Mouse (Mus musculus): ENCODE measurements around the gene Fam151a.
A peak's percentile ranks its signal among the peaks of the same experiment; 100 is the strongest.
"Not testable (repeated sequence)": the region's sequence is repeated elsewhere in the genome, so short reads cannot be mapped to it uniquely, and the experiment has no call there.

Gene Fam151a

DNA sequence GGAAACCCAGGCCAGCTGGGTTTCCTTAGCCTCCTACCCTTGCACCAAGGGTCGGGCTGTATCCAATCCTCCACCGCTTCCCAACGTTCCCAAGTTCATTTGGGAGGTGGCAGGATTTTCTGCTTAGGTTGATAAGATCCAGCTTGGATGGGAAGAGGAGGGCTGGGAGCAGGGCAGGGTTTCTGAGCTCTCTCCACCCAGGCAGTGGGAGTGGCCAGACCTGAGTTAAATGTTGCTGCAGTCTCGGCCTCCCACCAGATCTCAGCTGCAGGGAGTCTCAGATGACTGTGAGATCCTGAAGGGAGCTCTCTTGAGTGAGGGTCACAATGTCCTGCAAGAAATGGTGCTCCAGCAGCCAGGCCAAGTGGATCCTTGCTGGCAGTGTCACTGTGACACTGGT, at the start of gene Fam151a:
Gene Fam151a, plus strand, starts transcription at position 254 of the 400 bp plus-strand sequence.
- DNase-seq, result no peak

DNA sequence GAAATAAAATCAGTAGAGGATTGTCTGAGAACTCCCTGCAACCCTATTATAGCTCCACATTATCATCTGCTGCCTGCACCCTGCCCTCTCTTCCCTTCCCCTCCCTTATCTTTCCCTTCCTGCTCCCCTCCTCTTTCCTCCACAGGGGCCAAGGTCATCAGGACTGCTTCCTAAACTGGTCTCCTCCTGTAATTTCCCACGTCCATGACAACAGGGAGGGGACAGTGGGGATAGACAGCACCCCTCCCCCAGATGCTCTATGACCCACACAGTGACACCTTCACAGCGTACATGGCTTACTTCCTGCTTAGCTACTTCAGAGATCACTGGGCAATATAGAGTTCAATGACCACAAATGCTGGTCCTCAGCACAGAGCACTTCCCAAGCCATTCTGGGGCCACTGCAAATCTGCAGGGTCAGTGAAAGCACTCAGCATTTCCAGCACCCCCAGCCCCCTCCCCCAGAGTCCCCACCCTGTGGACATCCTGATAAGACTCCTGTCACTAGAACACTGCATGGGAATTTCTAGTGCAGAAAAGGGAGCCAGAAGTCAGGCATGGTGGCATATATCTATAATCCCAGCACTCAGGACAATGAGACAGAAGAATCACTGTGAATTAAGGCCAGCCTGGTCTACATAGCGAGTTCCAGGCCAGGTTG, 44.9 kb upstream of the Fam151a start:
- no peak for DNase-seq

DNA sequence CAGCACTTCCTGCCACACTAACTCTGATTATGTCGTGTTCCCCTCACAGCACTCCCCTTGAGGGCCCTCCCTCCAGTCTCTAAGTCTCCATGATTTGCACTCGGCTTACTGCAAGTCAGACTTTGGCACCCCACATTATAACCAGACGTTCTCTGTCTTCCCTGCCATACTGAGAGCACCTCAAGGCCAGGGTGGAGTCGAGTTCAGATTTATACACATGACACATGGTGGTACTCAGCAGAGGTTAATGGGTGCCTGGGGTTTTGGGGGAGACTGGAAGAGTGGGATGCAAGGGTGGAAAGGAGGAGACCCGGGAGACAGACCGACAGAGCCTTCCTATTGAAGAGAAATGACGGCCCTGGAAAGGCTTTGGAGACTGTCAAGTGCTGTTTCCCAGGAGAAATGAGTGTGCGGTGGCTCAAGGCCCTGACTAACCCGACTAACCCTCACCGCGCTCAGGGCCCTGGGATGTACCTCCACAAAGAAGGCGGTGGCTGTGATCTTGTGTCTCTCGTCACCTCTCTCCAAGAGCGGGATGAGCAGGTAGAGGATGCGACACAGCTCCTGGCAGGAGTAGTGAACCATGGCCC, 39.8 kb upstream of the Fam151a start:
- no peak for DNase-seq

GRCm38 (mm10) chr4:106699989-106700388, 33.7 kb upstream of the Fam151a start:
- DNase-seq, result peak; percentile 44

DNA sequence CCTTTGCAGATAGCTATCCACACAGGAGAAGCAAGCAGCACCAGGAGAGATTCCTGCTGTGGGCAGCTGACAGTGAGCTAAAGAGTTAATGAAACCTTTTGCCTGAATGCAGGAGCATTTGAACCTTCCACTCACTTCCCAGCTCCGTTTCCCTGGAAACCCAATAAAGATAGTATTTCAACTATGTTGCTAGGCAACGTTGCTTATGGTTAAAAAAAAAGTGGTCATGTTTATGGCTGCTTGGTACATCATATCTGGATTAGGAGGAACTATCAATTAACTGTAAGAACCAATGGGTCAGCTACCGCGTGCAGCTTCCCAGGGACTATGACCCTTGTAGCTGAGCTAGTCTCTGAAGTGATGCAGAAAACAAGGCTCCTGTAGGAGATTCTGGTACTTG, 32.9 kb upstream of the Fam151a start:
- no peak for DNase-seq

DNA sequence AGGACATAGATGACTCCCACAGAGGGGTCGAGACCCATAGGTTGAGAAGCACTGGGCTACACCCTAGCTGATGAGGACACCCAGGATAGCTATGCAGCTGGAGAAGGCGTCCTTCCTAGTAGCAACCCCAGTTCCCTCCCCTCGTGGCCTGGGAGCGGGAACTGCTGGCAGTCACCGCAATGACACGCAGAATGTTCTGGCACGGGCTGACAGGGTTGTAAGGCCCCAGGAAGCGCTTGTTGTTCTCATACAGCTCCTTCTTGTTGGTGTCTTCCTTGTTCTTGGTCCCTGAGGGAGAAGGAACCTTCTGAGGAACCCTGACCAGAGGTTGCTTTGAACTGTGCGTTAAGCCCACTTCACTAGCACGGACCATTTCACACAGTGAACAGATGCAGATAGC, 29.7 kb upstream of the Fam151a start:
- no peak for DNase-seq

- peak; percentile 76 for DNase-seq
Observed at GRCm38 (mm10) chr4:106704416-106704815, 29.3 kb upstream of the Fam151a start.

DNA sequence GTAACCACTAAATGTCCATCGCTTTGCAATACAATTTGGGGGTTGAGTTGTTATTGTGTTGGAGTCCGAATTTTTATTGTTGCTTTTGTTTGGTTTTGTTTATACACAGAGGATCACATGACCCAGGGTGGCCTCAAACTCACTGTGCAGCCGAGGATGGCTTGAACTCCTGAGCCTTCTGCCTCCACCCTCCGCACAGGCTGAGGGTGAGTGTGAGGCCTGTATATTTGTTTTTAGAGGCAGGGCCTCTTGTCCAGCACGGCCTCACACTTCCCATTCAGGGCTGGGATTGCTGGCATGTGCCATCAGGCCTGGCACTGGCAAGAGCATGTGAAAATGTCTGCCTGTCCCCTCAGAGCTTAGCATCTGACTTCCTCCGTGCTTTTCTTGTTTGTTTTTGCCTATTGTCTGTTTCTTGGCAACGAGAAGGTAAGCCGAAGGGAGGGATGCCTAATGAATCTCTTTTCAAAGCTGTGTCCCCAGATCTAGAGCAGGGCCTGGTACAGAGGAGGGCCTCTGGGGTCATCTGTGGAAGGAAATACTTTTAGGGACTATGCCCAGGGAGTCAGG, 28.5 kb upstream of the Fam151a start:
- no peak for DNase-seq

- DNase-seq, result no peak
Observed at GRCm38 (mm10) chr4:106707957-106708356, 25.7 kb upstream of the Fam151a start.

- DNase-seq, result peak; percentile 77
Observed at GRCm38 (mm10) chr4:106708408-106708807, 25.3 kb upstream of the Fam151a start.

DNA sequence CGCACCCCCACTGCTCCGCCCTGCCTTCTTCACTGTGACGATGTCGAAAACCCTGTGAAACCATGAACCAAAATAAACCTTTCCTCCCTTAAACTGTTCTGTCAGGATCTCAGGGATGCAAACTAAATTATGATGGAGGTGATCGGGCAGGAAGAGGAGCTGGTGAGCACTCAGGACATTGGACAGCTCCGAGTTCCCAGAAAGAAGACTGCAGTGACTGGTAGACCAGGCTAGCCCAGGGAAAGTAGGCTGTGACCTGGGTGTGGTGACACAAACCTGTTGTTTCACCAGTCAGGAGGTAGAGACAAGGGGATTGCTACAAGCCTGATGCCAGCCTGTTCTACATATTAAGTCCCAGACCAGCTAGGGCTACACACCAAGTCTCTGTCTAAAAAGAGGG, 20.1 kb upstream of the Fam151a start:
- no peak for DNase-seq

GRCm38 (mm10) chr4:106720631-106721030, 13.1 kb upstream of the Fam151a start:
- DNase-seq, result no peak

DNA sequence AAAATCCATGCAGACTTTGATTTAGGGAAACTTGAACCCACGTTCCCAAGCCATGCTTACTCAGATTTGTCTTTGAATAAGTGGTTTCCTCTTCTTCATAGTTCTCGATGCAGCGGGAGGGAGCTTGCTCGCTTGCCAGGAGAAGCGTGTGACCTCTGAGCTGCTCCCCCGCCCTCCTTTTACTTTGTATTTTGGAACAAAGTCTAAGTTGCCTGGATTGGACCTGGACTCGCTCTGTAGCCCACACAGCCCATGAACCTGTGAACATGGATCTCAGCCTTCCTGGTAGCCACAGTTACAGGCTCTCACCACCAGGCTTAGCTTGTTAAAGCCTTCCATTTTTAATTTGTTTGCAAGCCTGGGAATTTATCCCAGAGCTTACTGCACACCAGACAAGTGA, 2.9 kb upstream of the Fam151a start, which contains the start of gene Mroh7:
Gene Mroh7, minus strand, starts transcription at position 112 of the 400 bp plus-strand sequence.
- no peak for DNase-seq

GRCm38 (mm10) chr4:106736884-106737283, 3.2 kb downstream of the Fam151a start:
- not testable (repeated sequence) for DNase-seq

GRCm38 (mm10) chr4:106737904-106738303, 4.2 kb downstream of the Fam151a start:
- no peak for DNase-seq

- DNase-seq, result no peak
Observed at GRCm38 (mm10) chr4:106745862-106746261, 12.2 kb downstream of the Fam151a start.

DNA sequence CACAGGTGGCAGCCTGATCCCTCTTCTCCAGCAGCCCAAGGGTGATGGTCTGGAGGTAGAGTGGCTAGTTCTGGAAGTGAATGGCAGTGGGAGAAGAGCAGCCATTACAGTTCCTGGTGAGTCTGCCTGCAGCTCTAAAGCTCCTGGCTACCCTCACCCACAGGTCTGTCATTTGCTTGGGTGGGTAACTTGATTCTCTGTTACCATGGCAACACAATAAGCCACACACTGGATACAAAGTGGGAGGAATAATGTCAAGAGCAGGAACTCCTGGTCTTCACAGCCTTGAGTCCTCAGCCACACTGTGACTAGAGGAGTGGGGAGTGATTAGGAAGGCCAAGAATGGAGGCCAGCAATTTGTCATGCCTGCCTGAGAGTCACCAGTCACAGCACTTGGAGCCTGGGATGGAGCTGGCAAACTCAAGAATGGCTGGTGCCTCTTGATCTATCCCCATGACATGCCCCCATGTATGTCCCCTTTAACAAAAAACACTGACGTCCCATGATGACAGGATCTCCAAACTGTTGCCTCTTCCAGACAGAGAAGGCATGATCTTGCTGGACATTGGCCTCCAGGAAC, 13.4 kb downstream of the Fam151a start:
- DNase-seq, result no peak

- peak; percentile 77 for DNase-seq
Observed at GRCm38 (mm10) chr4:106749699-106750098, 16.0 kb downstream of the Fam151a start.

DNA sequence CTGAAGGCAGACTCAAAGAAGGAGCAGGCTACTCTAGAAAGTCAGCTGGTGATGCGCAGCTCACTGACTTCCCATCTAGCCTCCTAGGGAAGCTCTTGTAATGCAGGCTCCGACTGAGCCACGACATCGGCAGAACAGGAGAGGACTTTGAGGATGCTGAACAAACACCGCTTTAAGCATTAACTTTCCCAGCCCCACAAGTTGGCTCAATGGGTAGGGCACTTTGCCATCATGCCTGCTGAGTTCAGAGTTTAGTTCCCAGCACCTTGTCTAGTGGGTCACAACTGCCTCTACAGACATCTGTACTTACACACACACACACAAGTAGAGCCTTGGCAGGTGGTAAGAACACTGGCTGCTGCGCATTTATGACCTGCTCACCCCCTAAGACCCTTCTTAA, 18.0 kb downstream of the Fam151a start:
- no peak for DNase-seq

- DNase-seq, result no peak
Observed at GRCm38 (mm10) chr4:106764166-106764565, 30.5 kb downstream of the Fam151a start.

DNA sequence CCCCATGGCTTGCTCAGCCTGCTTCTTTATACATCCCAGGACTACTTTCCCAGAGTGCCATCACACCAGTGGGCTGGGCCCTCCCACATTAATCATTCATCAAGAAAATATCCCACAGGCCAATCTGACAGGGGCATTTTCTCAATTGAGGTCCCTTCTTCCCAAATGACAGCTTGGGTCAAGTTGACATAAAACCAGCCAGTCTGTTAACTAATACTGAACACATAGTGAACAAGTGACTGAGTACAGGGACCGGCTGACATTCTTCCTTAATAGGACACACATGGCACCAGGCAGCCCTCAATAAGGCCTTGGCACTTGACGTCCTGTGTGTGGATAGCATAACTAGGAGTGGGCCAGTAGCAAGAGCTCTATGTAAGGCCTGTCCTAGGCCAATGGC, 35.6 kb downstream of the Fam151a start:
- no peak for DNase-seq

DNA sequence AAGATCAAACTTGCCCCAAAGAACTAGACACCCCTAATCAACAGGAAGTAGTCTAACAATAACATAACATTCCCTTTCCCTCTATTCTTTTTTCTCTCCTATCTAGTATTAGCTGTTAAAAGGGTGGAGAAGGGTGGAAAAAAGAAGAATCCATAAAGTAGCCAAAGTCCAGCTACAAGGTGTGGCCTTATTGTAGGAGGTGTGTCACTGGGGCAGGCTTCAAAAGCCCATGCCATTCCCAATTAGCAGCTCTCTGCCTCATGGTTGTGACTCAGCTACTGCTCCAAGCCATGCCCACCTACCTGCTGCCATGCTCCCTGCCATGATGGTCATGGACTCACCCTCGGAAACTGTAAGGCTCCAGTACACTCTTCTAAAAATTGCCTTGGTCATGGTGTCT, 38.9 kb downstream of the Fam151a start:
- no peak for DNase-seq

GRCm38 (mm10) chr4:106775767-106776166, 42.1 kb downstream of the Fam151a start:
- not testable (repeated sequence) for DNase-seq

DNA sequence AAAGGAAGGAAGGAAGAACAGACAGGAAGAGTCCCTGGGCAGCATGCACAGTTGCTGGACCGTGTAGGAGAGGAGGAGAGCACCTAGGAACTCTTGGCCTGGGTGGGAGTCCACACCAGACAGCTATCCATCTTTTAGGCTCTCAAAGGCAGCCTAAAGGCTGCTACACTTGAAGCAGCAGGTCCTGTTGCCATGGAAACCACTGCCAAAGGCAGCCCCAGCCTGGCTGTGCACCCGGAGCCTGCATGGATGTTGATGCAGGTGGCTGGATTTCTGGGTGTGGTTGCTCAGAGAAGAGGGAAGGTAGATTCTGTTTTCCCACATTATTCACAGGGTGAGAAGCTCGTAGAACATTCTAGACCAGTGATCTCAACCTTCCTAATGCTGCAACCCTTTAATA, 43.3 kb downstream of the Fam151a start:
- DNase-seq, result peak; percentile 69

Measured in right cerebral cortex, postnatal 25 days (tissue).